Mouse (Mus musculus) midbrain, postnatal 0 days (tissue): ENCODE data around the gene Tlr8. TPM values are rescaled to one million over a fixed set of nuclear protein-coding genes. Genes with fewer than 3 reads are reported as not detected.
"Not testable (repeated sequence)": the region's sequence is repeated elsewhere in the genome, so short reads cannot be mapped to it uniquely, and the experiment has no call there.

Experiments used
- ATAC-seq: fragments of 200-750 bp; cut with Nextera tagmentation; 2 replicates; pipeline ENCODE4 v1.8.0; 2017; ENCODE audit warnings: moderate number of reproducible peaks, mild to moderate bottlenecking, moderate TSS enrichment, moderate library complexity; ENCODE audit not compliant: low FRiP score
- DNase-seq: peaks from one replicate; pipeline ENCODE4 v3.0.0-alpha.2; 2015; ENCODE audit warnings: low spot score
- H3K27ac ChIP-seq: fragments of 300-500 bp; sonication (generic); 2 replicates; pipeline ENCODE4 v1.5.1; 2014; ENCODE audit warnings: low read depth, mild to moderate bottlenecking, low read length, mixed read lengths
- H3K27me3 ChIP-seq: fragments of 300-500 bp; sonication (generic); 2 replicates; pipeline ENCODE4 v1.6.1; 2014; ENCODE audit warnings: low read length, control low read depth, mixed read lengths; ENCODE audit not compliant: insufficient read depth
- H3K36me3 ChIP-seq: fragments of 300-500 bp; sonication (generic); 2 replicates; pipeline ENCODE4 v1.6.1; 2014; ENCODE audit warnings: low read length, control low read depth, mixed read lengths; ENCODE audit not compliant: insufficient read depth
- H3K4me1 ChIP-seq: fragments of 300-500 bp; sonication (generic); 2 replicates; pipeline ENCODE4 v1.6.1; 2014; ENCODE audit warnings: mild to moderate bottlenecking, control low read depth, antibody characterized with exemption, low read length, mixed read lengths; ENCODE audit not compliant: insufficient read depth
- H3K4me2 ChIP-seq: fragments of 300-500 bp; sonication (generic); 2 replicates; pipeline ENCODE4 v1.6.1; 2014; ENCODE audit warnings: low read depth, mild to moderate bottlenecking, low read length, mixed read lengths; ENCODE audit not compliant: poor library complexity, severe bottlenecking
- H3K4me3 ChIP-seq: fragments of 300-500 bp; sonication (generic); 2 replicates; pipeline ENCODE4 v1.5.1; 2014; ENCODE audit warnings: low read depth, mild to moderate bottlenecking, low read length, moderate library complexity
- H3K9ac ChIP-seq: fragments of 300-500 bp; sonication (generic); replicated peaks from 2 replicates; pipeline ENCODE4 v1.6.1; 2014; ENCODE audit warnings: mild to moderate bottlenecking, low read length, moderate library complexity, mixed read lengths; ENCODE audit not compliant: poor library complexity, severe bottlenecking
- H3K9me3 ChIP-seq: fragments of 300-500 bp; sonication (generic); 2 replicates; pipeline ENCODE4 v1.6.1; 2016; ENCODE audit warnings: low read length, control low read depth
- CTCF ChIP-seq: IDR thresholded peaks from 2 replicates; pipeline ENCODE4 v1.5.1; 2016; ENCODE audit warnings: antibody characterized with exemption, mild to moderate bottlenecking
- WGBS: fragments of 180-500 bp; shearing (Covaris S2); extraction: QIAGEN DNeasy Blood & Tissue Kit; methylation state at CpG from one replicate; pipeline ENCODE4 v1.1.7; 2014; 5-methylcytosine and 5-hydroxymethylcytosine counted together
- polyA plus RNA-seq: library from polyadenylated mRNA; unstranded; fragments of >200 nt; fragmentation: Nextera tagmentation; extraction: Ambion mirVana; gene quantifications from 2 replicates; pipeline ENCODE4 v1.2.1, GENCODE M21; 2015
- total RNA-seq: library from RNA; depleted of rRNA; stranded (reverse); fragments of >200 nt; gene quantifications from 2 replicates; pipeline ENCODE4 v1.2.3, GENCODE M21; 2014; rRNA removed

The Tlr8 gene
- total RNA-seq (0.11 TPM in 1 of 2 replicates, not detected in the other), polyA plus RNA-seq (0.05 TPM in 1 of 2 replicates, not detected in the other)

- Histone ChIP-seq H3K9me3 (no peaks in the 10 kb centered on the region), H3K36me3 (no peaks in the 10 kb centered on the region), H3K27ac (no peak within 1 kb of the TSS), H3K4me1 (no peaks in the 10 kb centered on the region), H3K9ac (no peak within 1 kb of the TSS), H3K4me3 (no peak within 1 kb of the TSS), H3K4me2 (no peak within 1 kb of the TSS), H3K27me3 (no peaks in the 10 kb centered on the region)
- WGBS, result 76% methylated on average over 4 of the region's 4 CpGs
- DNase-seq, result no peak
- no peak for ATAC-seq
- TF ChIP-seq CTCF, result no peak
Observed at GRCm38 (mm10) chrX:167264086-167264485, at the start of gene Tlr8. TSS of gene Tlr8 (minus strand) at chrX:167264329.

DNA sequence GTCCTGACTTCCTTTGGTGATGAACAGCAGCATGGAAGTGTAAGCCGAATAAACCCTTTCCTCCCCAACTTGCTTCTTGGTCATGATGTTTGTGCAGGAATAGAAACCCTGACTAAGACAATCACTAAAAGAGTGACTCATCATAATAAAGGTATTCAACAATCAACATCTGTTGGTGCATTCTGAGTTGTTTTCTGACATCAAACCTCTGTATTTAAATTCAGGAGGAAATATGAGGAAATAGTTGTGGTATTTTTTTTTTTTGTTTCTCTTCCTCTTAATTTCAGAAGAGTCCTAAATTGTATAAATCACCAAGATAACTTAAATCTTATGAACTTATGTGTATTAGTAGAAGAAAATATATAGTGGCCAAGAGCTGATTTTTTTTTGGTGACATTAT is 37.9 kb upstream of the Tlr8 start:
- not testable (repeated sequence) for H3K27ac ChIP-seq, H3K4me1 ChIP-seq, H3K36me3 ChIP-seq, H3K27me3 ChIP-seq, ATAC-seq, H3K4me3 ChIP-seq, DNase-seq, H3K9ac ChIP-seq, H3K9me3 ChIP-seq, H3K4me2 ChIP-seq
- no CpG with 5 or more reads among the region's 1 CpGs for WGBS

DNA sequence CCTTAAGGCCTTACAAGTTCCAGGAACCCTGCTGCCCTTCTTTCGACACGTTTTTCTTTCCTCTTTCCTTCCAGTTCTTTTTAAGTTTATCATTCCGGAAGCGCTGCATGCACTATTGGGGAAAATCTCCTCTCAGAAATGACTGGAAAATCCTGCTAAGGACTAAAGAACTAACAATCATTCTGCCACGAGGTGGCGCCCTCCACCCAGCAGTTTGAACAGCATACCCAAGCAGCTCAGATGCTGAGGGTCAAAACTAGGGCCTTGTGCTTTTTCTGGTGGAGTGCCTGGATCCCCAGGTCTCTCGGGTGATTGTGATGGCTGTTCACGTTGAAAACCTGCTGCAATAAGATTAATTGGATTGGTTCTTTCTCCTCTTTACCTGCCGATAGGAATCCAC is 12.8 kb upstream of the Tlr8 start:
- Histone ChIP-seq H3K27me3 (no peaks in the 10 kb centered on the region), H3K4me3 (no peak overlapping the region), H3K4me1 (no peaks in the 10 kb centered on the region), H3K9ac (no peak overlapping the region), H3K27ac (no peak overlapping the region), H3K4me2 (0 out of 2 replicates have a peak overlapping the region, but pooled peaks have one; percentile 22), H3K9me3 (no peaks in the 10 kb centered on the region), H3K36me3 (no peaks in the 10 kb centered on the region)
- DNase-seq (peak; percentile 77), ATAC-seq (no peak)
- peak; percentile 79 for TF ChIP-seq CTCF
- WGBS, result 17% methylated on average over 9 of the region's 9 CpGs

GRCm38 (mm10) chrX:167276551-167276950 is 12.4 kb upstream of the Tlr8 start:
- TF ChIP-seq CTCF, result no peak
- H3K4me3 ChIP-seq, result no peak overlapping the region
- H3K27ac ChIP-seq, result no peak overlapping the region
- H3K4me1 ChIP-seq, result no peaks in the 10 kb centered on the region
- no peak overlapping the region for H3K9ac ChIP-seq
- H3K36me3 ChIP-seq, result no peaks in the 10 kb centered on the region
- H3K9me3 ChIP-seq, result no peaks in the 10 kb centered on the region
- H3K27me3 ChIP-seq, result no peaks in the 10 kb centered on the region
- ATAC-seq (no peak), DNase-seq (no peak)
- 66% methylated on average over 10 of the region's 10 CpGs for WGBS
- H3K4me2 ChIP-seq, result 0 out of 2 replicates have a peak overlapping the region, but pooled peaks have one; percentile 22

DNA sequence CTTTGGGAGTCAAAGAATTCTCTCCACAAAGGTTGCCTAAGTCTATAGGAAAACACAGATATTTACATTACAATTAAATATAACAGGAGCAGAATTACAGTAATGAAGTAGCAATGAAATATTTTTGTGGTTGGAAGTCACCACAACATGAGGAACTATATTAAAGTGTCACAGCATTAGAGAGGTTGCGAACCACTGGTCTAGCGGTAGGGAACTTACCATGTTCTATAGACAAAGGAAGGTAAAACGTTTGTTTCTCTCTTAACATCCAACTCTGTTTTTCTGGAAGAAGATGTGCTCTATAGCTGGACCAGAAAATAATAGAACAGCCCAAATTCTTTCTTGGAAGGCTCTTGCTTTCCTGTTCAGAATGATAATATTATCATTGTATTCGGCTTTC is 599 bp downstream of the Tlr8 start:
- no peak overlapping the region for H3K4me3 ChIP-seq
- no peak overlapping the region for H3K9ac ChIP-seq
- ATAC-seq, result no peak
- H3K9me3 ChIP-seq, result no peaks in the 10 kb centered on the region
- 82% methylated on average over 4 of the region's 4 CpGs for WGBS
- no peak overlapping the region for H3K27ac ChIP-seq
- no peak overlapping the region for H3K4me2 ChIP-seq
- H3K4me1 ChIP-seq, result no peaks in the 10 kb centered on the region
- DNase-seq, result no peak
- no peaks in the 10 kb centered on the region for H3K36me3 ChIP-seq
- no peaks in the 10 kb centered on the region for H3K27me3 ChIP-seq
- TF ChIP-seq CTCF, result no peak

- Histone ChIP-seq H3K27ac (no peak overlapping the region), H3K4me2 (no peak overlapping the region), H3K4me3 (no peak overlapping the region), H3K9me3 (no peaks in the 10 kb centered on the region), H3K36me3 (no peaks in the 10 kb centered on the region), H3K4me1 (no peaks in the 10 kb centered on the region), H3K9ac (no peak overlapping the region), H3K27me3 (no peaks in the 10 kb centered on the region)
- ATAC-seq (no peak), DNase-seq (no peak)
- no peak for TF ChIP-seq CTCF
- WGBS, result 92% methylated on average over 3 of the region's 3 CpGs
Observed at GRCm38 (mm10) chrX:167241736-167242135, 22.4 kb downstream of the Tlr8 start.
